Comparison of ENCODE assay signal across 8 mouse cellular contexts in the genomic region with DNA sequence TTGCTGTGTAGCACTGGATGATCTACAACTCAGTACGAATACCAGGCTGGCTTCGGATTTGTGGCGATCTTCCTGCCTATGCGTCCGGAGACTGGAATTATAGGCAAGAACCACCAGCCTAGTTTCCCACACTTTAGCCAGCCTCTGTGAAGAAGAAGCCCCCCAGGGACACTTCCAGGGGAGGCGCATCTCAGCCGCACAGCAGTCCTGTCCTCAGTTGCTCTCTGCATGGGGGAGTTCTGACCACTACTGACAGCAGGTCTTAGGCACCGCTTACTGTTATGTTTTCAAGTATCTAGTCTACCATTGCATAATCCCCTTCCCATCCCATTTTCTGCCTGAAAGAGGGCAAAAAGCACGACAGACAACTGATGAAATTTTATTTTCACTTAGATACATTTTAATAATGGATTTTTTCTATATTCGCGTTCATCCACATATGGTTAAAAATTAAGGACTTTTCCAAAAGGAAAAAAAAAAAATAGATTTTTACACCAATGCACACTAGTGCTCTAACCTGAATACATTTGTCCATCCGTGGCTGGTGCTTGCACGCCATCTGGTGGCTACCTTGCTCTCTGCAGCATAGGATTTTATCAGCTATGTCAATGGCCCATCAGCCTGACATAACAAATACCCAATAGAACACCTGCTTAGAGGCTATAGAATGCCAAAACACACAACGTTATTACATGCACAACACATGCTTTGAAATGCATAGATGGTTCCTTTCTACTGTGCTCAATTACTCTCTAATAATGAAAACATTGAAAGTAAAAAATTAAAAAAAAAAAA. TPM values are rescaled to one million over a fixed set of nuclear protein-coding genes. Genes with fewer than 3 reads are reported as not detected.
DNase-seq lines count a peak whose midpoint lies in the region; ATAC-seq and TF ChIP-seq lines count a peak whose summit lies in the region.

No protein-coding gene starts in this region.

- no peak overlapping the region for H3K4me3 ChIP-seq in kidney, postnatal 0 days (replicated peaks; ENCODE audit: low read depth, low read length)
- no peak overlapping the region for H3K4me3 ChIP-seq in liver, embryonic 13.5 days (replicated peaks)
- H3K4me3 ChIP-seq in neural tube, embryonic 12.5 days = no peak overlapping the region

- peak; percentile 99 for TF ChIP-seq CTCF in kidney, postnatal 0 days (IDR thresholded peaks at IDR 0.05; ENCODE audit: low read depth)

- H3K9ac ChIP-seq in kidney, postnatal 0 days (ENCODE audit: low read depth, low read length) = no peak overlapping the region
- H3K9ac ChIP-seq in liver, embryonic 13.5 days = no peak overlapping the region
- H3K9ac ChIP-seq in neural tube, embryonic 12.5 days = no peak overlapping the region

- ATAC-seq in kidney, postnatal 0 days (replicated peaks; ENCODE audit: low FRiP score, low read depth) = 0 out of 2 replicates have a peak, but pooled peaks have one; percentile 49
- no peak for ATAC-seq in liver, embryonic 13.5 days (ENCODE audit: low read depth)
- peak; percentile 83 for ATAC-seq in neural tube, embryonic 12.5 days (ENCODE audit: low FRiP score, low read depth)

- peak; percentile 75 for DNase-seq in A20 (ENCODE audit: low read depth, low spot score)
- peak; percentile 65 for DNase-seq in adrenal gland, adult 8-10 months
- DNase-seq in embryo, embryonic 9.5 days (ENCODE audit: extremely low spot score) = peak; percentile 79
- peak; percentile 40 to 81 for DNase-seq in heart, adult 9 months (ENCODE audit: low spot score in 2 of 2)
- DNase-seq in kidney, postnatal 0 days (ENCODE audit: low spot score) = peak; percentile 82
- peak; percentile 52 for DNase-seq in liver, embryonic 13.5 days
- DNase-seq in testis, postnatal 10 days (ENCODE audit: low spot score) = peak; percentile 89

- H3K36me3 ChIP-seq in kidney, postnatal 0 days (ENCODE audit: insufficient read depth, low read length) = no peaks in the 10 kb centered on the region
- H3K36me3 ChIP-seq in liver, embryonic 13.5 days = no peaks in the 10 kb centered on the region
- no peaks in the 10 kb centered on the region for H3K36me3 ChIP-seq in neural tube, embryonic 12.5 days

- no peaks in the 10 kb centered on the region for H3K9me3 ChIP-seq in kidney, postnatal 0 days (replicated peaks; ENCODE audit: low read length)
- H3K9me3 ChIP-seq in liver, embryonic 13.5 days (replicated peaks) = no peaks in the 10 kb centered on the region
- H3K9me3 ChIP-seq in neural tube, embryonic 12.5 days = no peaks in the 10 kb centered on the region

- 50% methylated on average over 14 of the region's 14 CpGs for WGBS in kidney, postnatal 0 days
- WGBS in liver, embryonic 13.5 days (ENCODE audit: insufficient replicate concordance) = 47% methylated on average over 14 of the region's 14 CpGs
- WGBS in neural tube, embryonic 12.5 days = 37% methylated on average over 14 of the region's 14 CpGs

- H3K27me3 ChIP-seq in kidney, postnatal 0 days (ENCODE audit: insufficient read depth, low read length) = no peaks in the 10 kb centered on the region
- no peaks in the 10 kb centered on the region for H3K27me3 ChIP-seq in liver, embryonic 13.5 days
- no peaks in the 10 kb centered on the region for H3K27me3 ChIP-seq in neural tube, embryonic 12.5 days (replicated peaks)

- no peaks in the 10 kb centered on the region for H3K4me1 ChIP-seq in kidney, postnatal 0 days (replicated peaks; ENCODE audit: insufficient read depth, low read length)
- no peaks in the 10 kb centered on the region for H3K4me1 ChIP-seq in liver, embryonic 13.5 days (replicated peaks)
- H3K4me1 ChIP-seq in neural tube, embryonic 12.5 days = no peaks in the 10 kb centered on the region

- H3K4me2 ChIP-seq in kidney, postnatal 0 days (ENCODE audit: low read length) = no peak overlapping the region
- H3K4me2 ChIP-seq in liver, embryonic 13.5 days = no peak overlapping the region
- H3K4me2 ChIP-seq in neural tube, embryonic 12.5 days (replicated peaks) = no peak overlapping the region

- H3K27ac ChIP-seq in kidney, postnatal 0 days = no peak overlapping the region
- no peak overlapping the region for H3K27ac ChIP-seq in liver, embryonic 13.5 days
- no peak overlapping the region for H3K27ac ChIP-seq in neural tube, embryonic 12.5 days

RNA-seq across cellular contexts. Expression of gene Filip1, which starts 10.1 kb away (rescaled TPM):
- 10 to 100 TPM; 42.4 to 85.0 (median 65.0) TPM for total RNA-seq in adrenal gland, adult 8-10 months (2022)
- 5.3 and 5.9 TPM in 2 replicates for polyA plus RNA-seq in kidney, postnatal 0 days (2015; fragmentation: Nextera tagmentation; extraction: Ambion mirVana)
- polyA plus RNA-seq in liver, embryonic 13.5 days (2015; fragmentation: Nextera tagmentation; extraction: Ambion mirVana) = 0.27 and 0.78 TPM in 2 replicates
- 3.5 and 4.0 TPM in 2 replicates for polyA plus RNA-seq in neural tube, embryonic 12.5 days (2016; fragmentation: Nextera tagmentation; extraction: Ambion mirVana)
